Mouse (Mus musculus) limb, embryonic 14.5 days (tissue): ENCODE measurements at regions not wholly inside any gene's neighbourhood (a gene's known extent, or its start where the extent isn't known, plus 50 kb on each side); places are given as distances from the start of the nearest gene placed in this dataset.
A peak's percentile ranks its signal among the peaks of the same experiment; 100 is the strongest.

Experiments
- ATAC-seq: fragments of 200-750 bp; cut with Nextera tagmentation; 2 replicates; pipeline ENCODE4 v1.8.0; 2017; ENCODE audit warnings: low read depth, moderate number of reproducible peaks, moderate TSS enrichment; ENCODE audit not compliant: low FRiP score
- DNase-seq: peaks from one replicate; pipeline ENCODE4 v3.0.0-alpha.2; 2015; ENCODE audit warnings: low spot score
- H3K27ac ChIP-seq: fragments of 300-500 bp; sonication (generic); replicated peaks from 2 replicates; pipeline ENCODE4 v1.5.1; 2014; ENCODE audit warnings: low read depth, mild to moderate bottlenecking, low read length, moderate library complexity, mixed read lengths
- H3K27me3 ChIP-seq: fragments of 300-500 bp; sonication (generic); 2 replicates; pipeline ENCODE4 v1.6.1; 2014; ENCODE audit warnings: low read length, mixed read lengths; ENCODE audit not compliant: control insufficient read depth, insufficient read depth
- H3K36me3 ChIP-seq: fragments of 300-500 bp; sonication (generic); 2 replicates; pipeline ENCODE4 v1.6.1; 2014; ENCODE audit warnings: mild to moderate bottlenecking, low read length, moderate library complexity, mixed read lengths; ENCODE audit not compliant: control insufficient read depth, insufficient read depth
- H3K4me1 ChIP-seq: fragments of 300-500 bp; sonication (generic); 2 replicates; pipeline ENCODE4 v1.6.1; 2014; ENCODE audit warnings: antibody characterized with exemption, low read length, mixed read lengths; ENCODE audit not compliant: control insufficient read depth, insufficient read depth
- H3K4me2 ChIP-seq: fragments of 300-500 bp; sonication (generic); replicated peaks from 2 replicates; pipeline ENCODE4 v1.6.1; 2014; ENCODE audit warnings: low read depth, mild to moderate bottlenecking, low read length, moderate library complexity; ENCODE audit not compliant: severe bottlenecking
- H3K4me3 ChIP-seq: fragments of 300-500 bp; sonication (generic); replicated peaks from 2 replicates; pipeline ENCODE4 v1.5.1; 2014; ENCODE audit warnings: low read length
- H3K9ac ChIP-seq: fragments of 300-500 bp; sonication (generic); 2 replicates; pipeline ENCODE4 v1.6.1; 2014; ENCODE audit warnings: mild to moderate bottlenecking, low read depth, low read length, moderate library complexity; ENCODE audit not compliant: severe bottlenecking
- H3K9me3 ChIP-seq: fragments of 300-500 bp; sonication (generic); 2 replicates; pipeline ENCODE4 v1.6.1; 2016; ENCODE audit warnings: low read length; ENCODE audit not compliant: control insufficient read depth
- POLR2A ChIP-seq: fragments of 200-500 bp; IDR thresholded peaks from 2 replicates; pipeline ENCODE4 v1.8.0; 2012; ENCODE audit warnings: inconsistent platforms, mild to moderate bottlenecking, moderate library complexity, borderline replicate concordance; ENCODE audit not compliant: insufficient read depth, insufficient read length; ENCODE audit errors: extremely low read depth
- WGBS: fragments of 180-500 bp; shearing (Covaris S2); extraction: QIAGEN DNeasy Blood & Tissue Kit; methylation state at CpG from one replicate; pipeline ENCODE4 v1.1.7; 2014; 5-methylcytosine and 5-hydroxymethylcytosine counted together

- 89% methylated on average over 2 of the region's 2 CpGs for WGBS
- no peaks in the 10 kb centered on the region for H3K9me3 ChIP-seq
- H3K27ac ChIP-seq = no peak overlapping the region
- TF ChIP-seq POLR2A = no peak
- no peak overlapping the region for H3K4me2 ChIP-seq
- no peaks in the 10 kb centered on the region for H3K36me3 ChIP-seq
- no peak overlapping the region for H3K4me3 ChIP-seq
- no peaks in the 10 kb centered on the region for H3K27me3 ChIP-seq
- DNase-seq (no peak), ATAC-seq (no peak)
- H3K4me1 ChIP-seq = no peaks in the 10 kb centered on the region
- H3K9ac ChIP-seq = no peak overlapping the region
Observed at GRCm38 (mm10) chr3:157471600-157471999, 62.4 kb upstream of the Zranb2 start.

GRCm38 (mm10) chr3:157472674-157473073 lies 61.3 kb upstream of the Zranb2 start:
- Histone ChIP-seq H3K9me3 (no peaks in the 10 kb centered on the region), H3K9ac (no peak overlapping the region), H3K4me3 (no peak overlapping the region), H3K36me3 (no peaks in the 10 kb centered on the region), H3K27ac (no peak overlapping the region), H3K4me1 (no peaks in the 10 kb centered on the region), H3K27me3 (no peaks in the 10 kb centered on the region), H3K4me2 (no peak overlapping the region)
- TF ChIP-seq POLR2A = no peak
- DNase-seq (peak; percentile 8), ATAC-seq (peak; percentile 62; the same call in 1 of the 2 replicates)
- WGBS = 59% methylated on average over 5 of the region's 5 CpGs

- ATAC-seq (no peak), DNase-seq (no peak)
- Histone ChIP-seq H3K4me2 (no peak overlapping the region), H3K36me3 (no peaks in the 10 kb centered on the region), H3K9ac (no peak overlapping the region), H3K9me3 (no peaks in the 10 kb centered on the region), H3K27me3 (no peaks in the 10 kb centered on the region), H3K4me1 (no peaks in the 10 kb centered on the region), H3K27ac (no peak overlapping the region), H3K4me3 (no peak overlapping the region)
- WGBS = 87% methylated on average over 2 of the region's 2 CpGs
- no peak for TF ChIP-seq POLR2A
Observed at GRCm38 (mm10) chr3:157477731-157478130, 56.2 kb upstream of the Zranb2 start.
